Mouse (Mus musculus) heart, embryonic 12.5 days (tissue): ENCODE results near the gene Cyp4x1. TPM values are rescaled to one million over a fixed set of nuclear protein-coding genes. Genes with fewer than 3 reads are reported as not detected.
"Not testable (repeated sequence)": the region's sequence is repeated elsewhere in the genome, so short reads cannot be mapped to it uniquely, and the experiment has no call there.

ENCODE experiments used
- ATAC-seq: fragments of 200-750 bp; cut with Nextera tagmentation; 2 replicates; pipeline ENCODE4 v1.8.0; 2017; ENCODE audit warnings: moderate TSS enrichment, moderate library complexity; ENCODE audit not compliant: insufficient number of reproducible peaks, low FRiP score
- H3K27ac ChIP-seq: fragments of 300-500 bp; sonication (generic); 2 replicates; pipeline ENCODE4 v1.5.1; 2016; ENCODE audit warnings: mild to moderate bottlenecking, moderate library complexity; ENCODE audit not compliant: poor library complexity, severe bottlenecking
- H3K27me3 ChIP-seq: fragments of 300-500 bp; sonication (generic); replicated peaks from 2 replicates; pipeline ENCODE4 v1.6.1; 2016; ENCODE audit warnings: mild to moderate bottlenecking, moderate library complexity
- H3K36me3 ChIP-seq: fragments of 300-500 bp; sonication (generic); 2 replicates; pipeline ENCODE4 v1.6.1; 2016; ENCODE audit warnings: mild to moderate bottlenecking, moderate library complexity
- H3K4me1 ChIP-seq: fragments of 300-500 bp; sonication (generic); replicated peaks from 2 replicates; pipeline ENCODE4 v1.6.1; 2016; ENCODE audit warnings: mild to moderate bottlenecking
- H3K4me2 ChIP-seq: fragments of 300-500 bp; sonication (generic); 2 replicates; pipeline ENCODE4 v1.6.1; 2016; ENCODE audit warnings: mild to moderate bottlenecking, moderate library complexity
- H3K4me3 ChIP-seq: fragments of 300-500 bp; sonication (generic); 2 replicates; pipeline ENCODE4 v1.5.1; 2016; ENCODE audit warnings: mild to moderate bottlenecking
- H3K9ac ChIP-seq: fragments of 300-500 bp; sonication (generic); 2 replicates; pipeline ENCODE4 v1.6.1; 2016; ENCODE audit warnings: mild to moderate bottlenecking, moderate library complexity
- H3K9me3 ChIP-seq: fragments of 300-500 bp; sonication (generic); replicated peaks from 2 replicates; pipeline ENCODE4 v1.6.1; 2016; ENCODE audit warnings: mild to moderate bottlenecking, moderate library complexity
- WGBS: fragments of 180-500 bp; shearing (Covaris S2); methylation state at CpG from one replicate; pipeline ENCODE4 v1.1.7; 2016; 5-methylcytosine and 5-hydroxymethylcytosine counted together
- polyA plus RNA-seq: library from polyadenylated mRNA; unstranded; fragments of >200 nt; fragmentation: Nextera tagmentation; extraction: Ambion mirVana; gene quantifications from 2 replicates; pipeline ENCODE4 v1.2.1, GENCODE M21; 2016

Gene Cyp4x1
- 0.10 TPM in 1 of 2 replicates, not detected in the other for polyA plus RNA-seq

GRCm38 (mm10) chr4:115133621-115134295 is at the start of gene Cyp4x1:
TSS of gene Cyp4x1 (minus strand) at chr4:115134281.
- 0 out of 2 replicates have a peak, but pooled peaks have one; percentile 42 for ATAC-seq
- H3K9ac ChIP-seq, result no peak within 1 kb of the TSS
- peaks cover 13% of the 10 kb centered on the region for H3K4me1 ChIP-seq
- no peaks in the 10 kb centered on the region for H3K36me3 ChIP-seq
- H3K27me3 ChIP-seq, result peaks cover 22% of the 10 kb centered on the region
- no peaks in the 10 kb centered on the region for H3K9me3 ChIP-seq
- WGBS, result under 1% methylated on average over 29 of the region's 29 CpGs
- H3K4me3 ChIP-seq, result peak within 1 kb of the TSS; percentile 22
- no peak within 1 kb of the TSS for H3K27ac ChIP-seq
- peak within 1 kb of the TSS; percentile 66 for H3K4me2 ChIP-seq

GRCm38 (mm10) chr4:115176201-115176600 is 42.1 kb upstream of the Cyp4x1 start:
- H3K9me3 ChIP-seq, H3K27ac ChIP-seq, H3K4me1 ChIP-seq, H3K4me3 ChIP-seq, H3K36me3 ChIP-seq, ATAC-seq, H3K9ac ChIP-seq, H3K27me3 ChIP-seq, H3K4me2 ChIP-seq: not testable (repeated sequence)

GRCm38 (mm10) chr4:115174694-115175353 is 40.7 kb upstream of the Cyp4x1 start:
- no peak overlapping the region for H3K4me2 ChIP-seq
- H3K4me1 ChIP-seq, result no peaks in the 10 kb centered on the region
- H3K27me3 ChIP-seq, result no peaks in the 10 kb centered on the region
- no peak overlapping the region for H3K4me3 ChIP-seq
- H3K9ac ChIP-seq, result no peak overlapping the region
- H3K9me3 ChIP-seq, result 0 out of 2 replicates have a peak, but pooled peaks cover 1% of the 10 kb centered on the region
- WGBS, result 58% methylated on average over 1 of the region's 1 CpGs
- no peak overlapping the region for H3K27ac ChIP-seq
- no peak for ATAC-seq
- H3K36me3 ChIP-seq, result no peaks in the 10 kb centered on the region

GRCm38 (mm10) chr4:115158963-115159362 is 24.9 kb upstream of the Cyp4x1 start:
- H3K36me3 ChIP-seq, H3K4me1 ChIP-seq, H3K9ac ChIP-seq, H3K27ac ChIP-seq, H3K4me3 ChIP-seq, H3K27me3 ChIP-seq, H3K9me3 ChIP-seq, H3K4me2 ChIP-seq, ATAC-seq: not testable (repeated sequence)
- WGBS, result 68% methylated on average over 3 of the region's 3 CpGs

- Histone ChIP-seq H3K4me3 (no peak overlapping the region), H3K27me3 (no peaks in the 10 kb centered on the region), H3K4me1 (no peaks in the 10 kb centered on the region), H3K9me3 (no peaks in the 10 kb centered on the region), H3K4me2 (no peak overlapping the region), H3K9ac (no peak overlapping the region), H3K36me3 (no peaks in the 10 kb centered on the region), H3K27ac (no peak overlapping the region)
- WGBS, result 85% methylated on average over 2 of the region's 2 CpGs
- ATAC-seq, result no peak
Observed at GRCm38 (mm10) chr4:115154723-115155122, 20.6 kb upstream of the Cyp4x1 start.

GRCm38 (mm10) chr4:115134296-115134630 is 182 bp upstream of the Cyp4x1 start:
- peaks cover 13% of the 10 kb centered on the region for H3K4me1 ChIP-seq
- H3K4me2 ChIP-seq, result peak overlapping the region; percentile 66

GRCm38 (mm10) chr4:115133085-115133484 is 996 bp downstream of the Cyp4x1 start:
- H3K36me3 ChIP-seq, result no peaks in the 10 kb centered on the region
- no peaks in the 10 kb centered on the region for H3K9me3 ChIP-seq
- peak overlapping the region; percentile 22; the same call in 1 of the 2 replicates for H3K4me3 ChIP-seq
- peaks cover 13% of the 10 kb centered on the region for H3K4me1 ChIP-seq
- no peak overlapping the region for H3K9ac ChIP-seq
- WGBS, result 1% methylated on average over 5 of the region's 5 CpGs
- H3K27me3 ChIP-seq, result peaks cover 21% of the 10 kb centered on the region
- ATAC-seq, result no peak
- peak overlapping the region; percentile 66 for H3K4me2 ChIP-seq
- H3K27ac ChIP-seq, result no peak overlapping the region

More at GRCm38 (mm10) chr4:115134296-115134630, 182 bp upstream of the Cyp4x1 start:
- Histone ChIP-seq H3K27me3 (peaks cover 22% of the 10 kb centered on the region), H3K36me3 (no peaks in the 10 kb centered on the region), H3K9ac (no peak overlapping the region), H3K9me3 (no peaks in the 10 kb centered on the region), H3K4me3 (no peak overlapping the region), H3K27ac (no peak overlapping the region)
- WGBS, result 21% methylated on average over 7 of the region's 7 CpGs
- ATAC-seq, result no peak

- H3K9me3 ChIP-seq, result no peaks in the 10 kb centered on the region
- H3K4me3 ChIP-seq, result no peak overlapping the region
- no peaks in the 10 kb centered on the region for H3K36me3 ChIP-seq
- H3K27me3 ChIP-seq, result peaks cover 10% of the 10 kb centered on the region
- H3K4me2 ChIP-seq, result no peak overlapping the region
- H3K9ac ChIP-seq, result no peak overlapping the region
- no peak for ATAC-seq
- H3K4me1 ChIP-seq, result no peaks in the 10 kb centered on the region
- no peak overlapping the region for H3K27ac ChIP-seq
Observed at GRCm38 (mm10) chr4:115124713-115125112, 9.4 kb downstream of the Cyp4x1 start.

- WGBS, result 61% methylated on average over 2 of the region's 2 CpGs
- no peak overlapping the region for H3K4me3 ChIP-seq
- ATAC-seq, result no peak
- no peak overlapping the region for H3K9ac ChIP-seq
- H3K9me3 ChIP-seq, result no peaks in the 10 kb centered on the region
- no peaks in the 10 kb centered on the region for H3K36me3 ChIP-seq
- H3K27ac ChIP-seq, result no peak overlapping the region
- no peaks in the 10 kb centered on the region for H3K4me1 ChIP-seq
- H3K4me2 ChIP-seq, result no peak overlapping the region
- peaks cover 10% of the 10 kb centered on the region for H3K27me3 ChIP-seq
Observed at GRCm38 (mm10) chr4:115123507-115123906, 10.6 kb downstream of the Cyp4x1 start.

GRCm38 (mm10) chr4:115121608-115122007 is 12.5 kb downstream of the Cyp4x1 start:
- H3K9ac ChIP-seq, result no peak overlapping the region
- H3K4me3 ChIP-seq, result no peak overlapping the region
- WGBS, result 72% methylated on average over 5 of the region's 5 CpGs
- no peaks in the 10 kb centered on the region; the same call in 1 of the 2 replicates for H3K27me3 ChIP-seq
- no peak overlapping the region for H3K4me2 ChIP-seq
- no peaks in the 10 kb centered on the region for H3K4me1 ChIP-seq
- no peak overlapping the region for H3K27ac ChIP-seq
- no peaks in the 10 kb centered on the region for H3K36me3 ChIP-seq
- no peak for ATAC-seq
- H3K9me3 ChIP-seq, result no peaks in the 10 kb centered on the region

GRCm38 (mm10) chr4:115121162-115121561 is 12.9 kb downstream of the Cyp4x1 start:
- WGBS, result 74% methylated on average over 2 of the region's 2 CpGs
- Histone ChIP-seq H3K4me3 (no peak overlapping the region), H3K27me3 (no peaks in the 10 kb centered on the region; the same call in 1 of the 2 replicates), H3K4me2 (no peak overlapping the region), H3K27ac (no peak overlapping the region), H3K9ac (no peak overlapping the region), H3K4me1 (no peaks in the 10 kb centered on the region), H3K9me3 (no peaks in the 10 kb centered on the region), H3K36me3 (no peaks in the 10 kb centered on the region)
- no peak for ATAC-seq
